Mouse (Mus musculus): Measurements from ENCODE around the gene Rybp.

DNA sequence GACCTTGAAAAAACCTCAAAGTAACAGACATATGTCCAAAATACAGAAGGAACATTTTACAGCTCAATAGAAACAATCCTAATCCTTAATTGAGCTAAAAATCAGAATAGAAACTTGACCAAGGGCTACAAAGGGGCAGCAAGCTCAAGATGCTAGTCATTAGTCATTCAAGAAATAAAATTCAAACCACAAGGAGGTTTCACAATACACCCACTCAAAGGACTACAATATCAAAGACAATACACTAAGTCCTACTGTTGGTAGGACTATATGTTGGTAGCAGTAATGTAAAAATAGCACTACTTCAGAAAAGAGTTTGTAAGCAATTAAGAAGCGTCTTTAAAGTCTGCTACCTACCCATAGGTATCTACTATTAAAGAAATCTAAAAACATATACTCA lies 27.7 kb downstream of the Rybp start:
- TF ChIP-seq POLR2A (IDR thresholded peaks at IDR 0.05; ENCODE audit: extremely low read depth, insufficient read depth, low read length) (no peak), CTCF (IDR thresholded peaks at IDR 0.05; ENCODE audit: low read depth, low read length) (no peak)

Measured in liver, adult 2 months (tissue).